Mouse (Mus musculus): ENCODE data around the gene Syt9.

GRCm38 (mm10) chr7:107371126-107371920 lies 795 bp downstream of the Syt9 start:
- TF ChIP-seq CTCF (IDR thresholded peaks at IDR 0.05; ENCODE audit: borderline replicate concordance, insufficient read depth, low read length) (no peak), POLR2A (IDR thresholded peaks at IDR 0.05; ENCODE audit: low read depth, low read length) (no peak)

Data from embryonic fibroblast, embryonic 13.5 days (primary cell).